Mouse (Mus musculus) forebrain, postnatal 0 days (tissue): ENCODE measurements around the gene Mrtfa. TPM values are rescaled to one million over a fixed set of nuclear protein-coding genes. Genes with fewer than 3 reads are reported as not detected.

Experiments used
- ATAC-seq: fragments of 200-750 bp; cut with Nextera tagmentation; 2 replicates; pipeline ENCODE4 v1.8.0; 2017; ENCODE audit warnings: mild to moderate bottlenecking, moderate library complexity
- DNase-seq: peaks from one replicate; pipeline ENCODE4 v3.0.0-alpha.2; 2015
- H3K27ac ChIP-seq: fragments of 300-500 bp; sonication (generic); 2 replicates; pipeline ENCODE4 v1.5.1; 2014; ENCODE audit warnings: low read depth, mild to moderate bottlenecking, antibody characterized with exemption, low read length, moderate library complexity, mixed read lengths
- H3K27me3 ChIP-seq: fragments of 300-500 bp; sonication (generic); 2 replicates; pipeline ENCODE4 v1.6.1; 2014; ENCODE audit warnings: mild to moderate bottlenecking, low read length, mixed read lengths; ENCODE audit not compliant: insufficient read depth
- H3K36me3 ChIP-seq: fragments of 300-500 bp; sonication (generic); 2 replicates; pipeline ENCODE4 v1.6.1; 2014; ENCODE audit warnings: mild to moderate bottlenecking, moderate library complexity; ENCODE audit not compliant: insufficient read depth
- H3K4me1 ChIP-seq: fragments of 300-500 bp; sonication (generic); 2 replicates; pipeline ENCODE4 v1.6.1; 2014; ENCODE audit warnings: antibody characterized with exemption; ENCODE audit not compliant: insufficient read depth
- H3K4me2 ChIP-seq: fragments of 300-500 bp; sonication (generic); 2 replicates; pipeline ENCODE4 v1.6.1; 2014; ENCODE audit warnings: low read depth, mild to moderate bottlenecking, moderate library complexity
- H3K4me3 ChIP-seq: fragments of 300-500 bp; sonication (generic); 2 replicates; pipeline ENCODE4 v1.5.1; 2014; ENCODE audit warnings: low read depth, low read length, mixed read lengths
- H3K9ac ChIP-seq: fragments of 300-500 bp; sonication (generic); 2 replicates; pipeline ENCODE4 v1.6.1; 2014; ENCODE audit warnings: mild to moderate bottlenecking
- H3K9me3 ChIP-seq: fragments of 300-500 bp; sonication (generic); 2 replicates; pipeline ENCODE4 v1.6.1; 2016; ENCODE audit warnings: low read length
- CTCF ChIP-seq: sonication (generic); IDR thresholded peaks from 2 replicates; pipeline ENCODE4 v1.5.1; 2016; ENCODE audit warnings: antibody characterized with exemption, control low read depth, low read depth
- WGBS: fragments of 180-500 bp; shearing (Covaris S2); extraction: QIAGEN DNeasy Blood & Tissue Kit; methylation state at CpG from one replicate; pipeline ENCODE4 v1.1.7; 2014; 5-methylcytosine and 5-hydroxymethylcytosine counted together
- polyA plus RNA-seq: library from polyadenylated mRNA; unstranded; fragments of >200 nt; fragmentation: Nextera tagmentation; extraction: Ambion mirVana; gene quantifications from 2 replicates; pipeline ENCODE4 v1.2.1, GENCODE M21; 2015
- total RNA-seq: library from RNA; depleted of rRNA; stranded (reverse); fragments of >200 nt; gene quantifications from 2 replicates; pipeline ENCODE4 v1.2.3, GENCODE M21; 2014

The Mrtfa gene
- total and polyA plus RNA-seq, 2 experiments from 2014 or later, result 19.6 to 26.0 TPM

DNA sequence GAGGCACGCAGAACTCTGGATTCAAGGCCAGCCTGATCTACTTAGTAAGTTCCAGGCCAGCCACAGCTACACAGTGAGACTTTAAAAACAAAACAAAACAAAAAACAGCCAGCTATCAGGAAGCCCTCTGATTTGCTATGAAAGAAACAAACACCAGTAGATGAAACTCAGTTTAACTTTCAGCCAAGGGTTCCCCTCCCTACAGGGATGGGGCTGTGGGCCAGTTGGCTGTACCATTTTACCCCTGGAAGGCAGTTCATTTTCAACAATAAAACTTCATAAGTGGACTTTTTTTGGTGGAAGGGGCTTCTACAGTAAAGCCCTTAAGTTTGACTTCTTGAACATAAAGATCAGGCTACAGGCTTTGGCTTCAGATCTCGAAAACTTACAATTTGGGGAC, 1.5 kb downstream of the Mrtfa start:
- DNase-seq (no peak), ATAC-seq (no peak)
- WGBS, result 91% methylated on average over 2 of the region's 2 CpGs
- Histone ChIP-seq H3K27ac (no peak overlapping the region), H3K36me3 (no peaks in the 10 kb centered on the region), H3K4me3 (no peak overlapping the region), H3K4me1 (peaks cover 8% of the 10 kb centered on the region), H3K9me3 (no peaks in the 10 kb centered on the region), H3K27me3 (no peaks in the 10 kb centered on the region), H3K9ac (no peak overlapping the region), H3K4me2 (peak overlapping the region; percentile 74; the same call in 1 of the 2 replicates)
- no peak for TF ChIP-seq CTCF

DNA sequence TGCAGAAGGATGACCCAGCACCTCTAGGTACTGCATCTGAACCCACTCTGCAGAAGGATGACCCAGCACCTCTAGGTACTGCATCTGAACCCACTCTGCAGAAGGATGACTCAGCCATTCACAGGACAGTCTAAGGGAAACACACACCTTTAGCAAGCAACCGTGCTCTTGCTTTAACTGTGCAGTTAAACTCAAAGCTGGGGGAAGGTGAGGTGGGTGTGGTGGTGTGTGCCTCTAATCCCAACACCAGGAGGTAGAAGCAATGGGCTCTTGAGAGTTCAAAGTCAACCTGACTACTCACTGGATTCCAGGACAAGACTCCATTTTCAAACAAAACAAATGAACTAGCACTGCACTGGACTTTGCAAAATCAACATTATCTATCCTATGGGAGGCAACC, 5.6 kb downstream of the Mrtfa start:
- Histone ChIP-seq H3K4me3 (no peak overlapping the region), H3K27ac (no peak overlapping the region), H3K36me3 (no peaks in the 10 kb centered on the region), H3K4me1 (peaks cover 8% of the 10 kb centered on the region), H3K9me3 (no peaks in the 10 kb centered on the region), H3K9ac (no peak overlapping the region), H3K27me3 (no peaks in the 10 kb centered on the region), H3K4me2 (no peak overlapping the region)
- WGBS, result 93% methylated on average over 1 of the region's 1 CpGs
- DNase-seq, result no peak
- TF ChIP-seq CTCF, result no peak
- ATAC-seq, result no peak

DNA sequence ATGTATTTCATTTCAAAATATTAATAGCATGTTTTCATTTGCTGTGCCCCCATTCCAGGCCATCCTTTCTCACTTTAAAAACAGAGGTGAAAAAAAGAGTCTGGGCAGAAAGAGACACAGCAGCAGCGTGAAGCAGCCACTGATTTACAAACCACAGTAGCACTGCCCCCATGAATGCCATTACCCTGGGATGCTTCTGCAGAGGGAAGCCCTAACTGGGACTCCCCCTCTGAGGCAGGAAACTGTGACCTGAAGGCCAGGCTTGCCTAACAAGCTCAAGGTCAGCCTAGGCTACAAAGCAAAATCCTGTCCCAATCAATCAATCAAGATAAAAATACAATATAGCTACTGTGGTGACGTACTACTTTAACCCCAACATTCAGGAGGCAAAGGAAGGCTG, 9.3 kb downstream of the Mrtfa start:
- H3K4me2 ChIP-seq, result no peak overlapping the region
- H3K4me1 ChIP-seq, result no peaks in the 10 kb centered on the region
- H3K36me3 ChIP-seq, result no peaks in the 10 kb centered on the region
- ATAC-seq (no peak), DNase-seq (no peak)
- no peaks in the 10 kb centered on the region for H3K27me3 ChIP-seq
- H3K9me3 ChIP-seq, result no peaks in the 10 kb centered on the region
- no peak overlapping the region for H3K9ac ChIP-seq
- no peak for TF ChIP-seq CTCF
- 62% methylated on average over 2 of the region's 2 CpGs for WGBS
- no peak overlapping the region for H3K4me3 ChIP-seq
- no peak overlapping the region for H3K27ac ChIP-seq

DNA sequence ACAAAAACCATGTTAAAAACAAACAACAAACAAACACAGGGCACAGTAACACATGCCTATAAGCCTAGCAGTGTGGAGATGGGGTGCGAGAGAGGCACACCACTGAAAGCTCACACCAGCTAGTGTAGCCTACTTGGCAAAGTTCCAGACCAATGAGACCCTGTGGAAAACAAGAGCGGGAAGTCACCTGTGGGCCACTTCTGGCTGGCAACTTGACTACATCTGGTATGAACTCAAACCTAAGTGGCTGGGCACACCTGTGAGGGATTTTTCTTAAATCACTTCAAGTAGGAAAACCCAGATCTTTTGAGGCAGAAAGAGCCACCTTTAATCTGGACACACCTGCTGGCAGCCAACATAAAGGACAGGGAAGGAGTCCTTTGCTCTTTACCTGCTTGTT, 11.0 kb downstream of the Mrtfa start:
- no peak for ATAC-seq
- 81% methylated on average over 2 of the region's 2 CpGs for WGBS
- DNase-seq, result no peak
- Histone ChIP-seq H3K27ac (no peak overlapping the region), H3K27me3 (no peaks in the 10 kb centered on the region), H3K9ac (no peak overlapping the region), H3K4me3 (no peak overlapping the region), H3K9me3 (no peaks in the 10 kb centered on the region), H3K36me3 (no peaks in the 10 kb centered on the region), H3K4me2 (no peak overlapping the region), H3K4me1 (no peaks in the 10 kb centered on the region)
- no peak for TF ChIP-seq CTCF

DNA sequence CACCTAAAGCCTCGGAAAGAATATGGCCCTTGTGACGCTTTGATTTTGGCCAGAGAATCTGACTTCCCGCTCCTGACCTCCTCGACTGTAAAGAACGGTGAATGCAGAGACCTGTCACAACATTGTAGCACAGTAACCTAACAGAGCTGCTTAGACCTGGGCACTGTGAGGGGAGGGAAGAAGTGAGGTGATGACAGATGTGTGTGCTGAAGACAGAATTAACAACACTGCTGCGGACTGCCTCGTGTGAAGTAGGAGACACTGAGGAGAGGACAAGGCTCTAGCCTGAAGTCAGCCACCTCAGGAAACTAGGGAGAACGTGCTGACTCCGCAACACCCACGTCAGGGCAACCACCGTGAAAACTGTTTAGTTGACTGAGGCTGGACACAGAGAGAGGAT, 11.9 kb downstream of the Mrtfa start:
- ATAC-seq (no peak), DNase-seq (no peak)
- Histone ChIP-seq H3K9me3 (no peaks in the 10 kb centered on the region), H3K4me2 (no peak overlapping the region), H3K36me3 (no peaks in the 10 kb centered on the region; the same call in 1 of the 2 replicates), H3K27ac (no peak overlapping the region), H3K4me1 (no peaks in the 10 kb centered on the region), H3K9ac (no peak overlapping the region), H3K27me3 (no peaks in the 10 kb centered on the region), H3K4me3 (no peak overlapping the region)
- WGBS, result 81% methylated on average over 11 of the region's 11 CpGs
- no peak for TF ChIP-seq CTCF

DNA sequence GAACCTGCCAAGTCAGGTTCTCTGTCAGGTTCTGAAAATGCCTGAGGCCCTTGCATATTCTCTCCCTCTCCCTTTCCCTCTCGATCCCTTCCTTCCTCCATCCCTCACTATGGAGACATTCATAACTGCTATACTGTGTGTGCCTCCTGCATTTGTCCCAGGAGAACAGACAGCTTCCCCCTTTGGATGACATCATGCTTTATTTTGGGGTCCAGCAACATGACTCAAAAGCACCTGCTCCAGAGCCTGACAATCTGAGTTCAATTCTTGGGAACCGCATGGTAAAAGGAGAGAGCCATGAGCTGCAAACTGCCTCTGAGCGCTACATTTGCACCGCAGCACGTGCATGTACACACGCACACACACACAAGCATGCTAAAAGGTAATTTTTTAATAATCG, 12.7 kb downstream of the Mrtfa start:
- no peaks in the 10 kb centered on the region for H3K4me1 ChIP-seq
- no peak overlapping the region for H3K4me3 ChIP-seq
- no peak overlapping the region for H3K27ac ChIP-seq
- no peak overlapping the region for H3K9ac ChIP-seq
- DNase-seq, result no peak
- H3K36me3 ChIP-seq, result no peaks in the 10 kb centered on the region; the same call in 1 of the 2 replicates
- H3K4me2 ChIP-seq, result no peak overlapping the region
- 94% methylated on average over 7 of the region's 7 CpGs for WGBS
- no peak for ATAC-seq
- H3K9me3 ChIP-seq, result no peaks in the 10 kb centered on the region
- TF ChIP-seq CTCF, result no peak
- no peaks in the 10 kb centered on the region for H3K27me3 ChIP-seq

DNA sequence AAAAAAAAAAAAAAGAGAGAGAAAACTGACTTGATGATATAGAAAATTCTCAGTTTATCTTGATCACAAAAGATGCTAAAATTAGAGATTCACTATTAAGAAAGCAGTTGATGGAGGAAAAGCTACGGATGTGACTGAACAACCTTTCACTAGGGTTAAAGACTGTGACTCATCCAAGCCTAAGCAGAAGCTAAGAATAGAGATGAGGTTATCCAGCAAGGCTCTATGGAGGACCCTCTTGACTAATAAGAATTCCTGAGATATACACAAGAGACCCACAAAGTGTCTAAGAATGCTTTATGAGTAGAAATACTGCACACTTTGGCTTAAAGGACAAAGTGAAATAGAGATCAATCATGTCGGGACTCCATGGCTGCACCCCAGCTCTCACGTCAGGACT, 14.9 kb downstream of the Mrtfa start:
- Histone ChIP-seq H3K9ac (no peak overlapping the region), H3K27ac (no peak overlapping the region), H3K9me3 (no peaks in the 10 kb centered on the region), H3K4me1 (no peaks in the 10 kb centered on the region), H3K36me3 (no peaks in the 10 kb centered on the region; the same call in 1 of the 2 replicates), H3K4me3 (no peak overlapping the region), H3K4me2 (no peak overlapping the region), H3K27me3 (no peaks in the 10 kb centered on the region)
- WGBS, result 87% methylated on average over 3 of the region's 3 CpGs
- DNase-seq (no peak), ATAC-seq (no peak)
- no peak for TF ChIP-seq CTCF

DNA sequence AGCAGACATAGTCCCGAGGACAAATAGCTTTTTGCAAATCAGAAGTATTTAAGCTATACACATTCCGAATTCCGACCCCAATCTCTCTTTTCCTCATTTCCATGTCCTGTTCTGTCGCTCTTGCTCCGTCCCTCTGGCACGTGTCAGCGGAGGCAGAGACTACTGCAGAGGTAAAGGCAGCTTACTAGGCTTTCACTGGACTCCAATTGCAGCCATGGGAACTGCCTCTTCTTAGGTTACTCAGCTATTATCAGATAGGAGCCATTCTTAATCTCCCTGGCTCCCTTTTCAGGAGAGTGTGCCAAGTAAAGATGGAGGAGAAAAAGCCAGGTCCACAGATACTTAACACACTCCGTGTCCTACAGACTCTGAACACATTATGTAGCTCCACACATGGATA, 18.3 kb downstream of the Mrtfa start:
- no peak overlapping the region for H3K9ac ChIP-seq
- DNase-seq (no peak), ATAC-seq (no peak)
- no peaks in the 10 kb centered on the region for H3K4me1 ChIP-seq
- no peaks in the 10 kb centered on the region for H3K9me3 ChIP-seq
- H3K27ac ChIP-seq, result no peak overlapping the region
- no peak overlapping the region for H3K4me3 ChIP-seq
- no peaks in the 10 kb centered on the region; the same call in 1 of the 2 replicates for H3K36me3 ChIP-seq
- H3K27me3 ChIP-seq, result no peaks in the 10 kb centered on the region
- no peak for TF ChIP-seq CTCF
- H3K4me2 ChIP-seq, result no peak overlapping the region
- 87% methylated on average over 8 of the region's 8 CpGs for WGBS
